Comparison of ENCODE assay signal across 10 mouse cellular contexts in the genomic region with DNA sequence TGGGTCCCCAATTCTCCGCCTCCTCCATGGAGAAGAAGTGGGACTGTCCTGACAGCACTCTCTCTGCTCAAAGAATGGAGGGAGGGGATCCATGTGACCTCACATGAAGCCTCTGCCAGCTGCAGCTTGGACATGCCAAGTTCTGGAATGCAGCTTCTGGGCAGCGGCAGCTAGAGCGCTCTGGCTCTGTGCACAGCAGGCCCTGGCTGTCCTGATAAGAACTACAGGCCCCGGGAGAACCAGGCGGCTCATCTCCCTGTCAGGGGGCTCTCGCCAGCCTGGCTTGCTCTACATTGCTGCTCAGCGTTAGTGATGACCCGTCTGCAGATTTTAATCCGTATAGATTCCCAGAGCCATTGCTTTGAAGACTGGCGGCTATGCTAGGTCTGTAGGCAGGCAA. TPM values are rescaled to one million over a fixed set of nuclear protein-coding genes. Genes with fewer than 3 reads are reported as not detected.
DNase-seq lines count a peak whose midpoint lies in the region; ATAC-seq and TF ChIP-seq lines count a peak whose summit lies in the region.
"Had no signal": no experiment of that assay in that cellular context is flagged by ENCODE, and none has a peak within 500 bp of the region (broad histone marks: within the 10 kb centered on the region; RNA-seq: fewer than 3 reads in every experiment).

No protein-coding gene starts in this region.

- H3K36me3 ChIP-seq in lung, embryonic 15.5 days = no peaks in the 10 kb centered on the region
- no peaks in the 10 kb centered on the region for H3K36me3 ChIP-seq in midbrain, postnatal 0 days (ENCODE audit: insufficient read depth, low read length)

- H3K9ac ChIP-seq in lung, embryonic 15.5 days = no peak overlapping the region
- H3K9ac ChIP-seq in midbrain, postnatal 0 days (replicated peaks; ENCODE audit: low read length, poor library complexity, severe bottlenecking) = no peak overlapping the region
- H3K9ac ChIP-seq: liver, embryonic 14.5 days had no signal

- no peak overlapping the region for H3K27ac ChIP-seq in lung, embryonic 15.5 days
- H3K27ac ChIP-seq in midbrain, postnatal 0 days (ENCODE audit: low read depth, low read length) = no peak overlapping the region
- H3K27ac ChIP-seq: liver, embryonic 14.5 days had no signal

- DNase-seq in adrenal gland, postnatal 10 days = peak; percentile 16
- no peak for DNase-seq in adrenal gland, adult (ENCODE audit: inconsistent age in 2 of 2, low spot score in 1 of 2)
- DNase-seq in lung, adult 18-20 months = no peak
- DNase-seq in heart, postnatal 10 days = peak; percentile 78
- peak; percentile 62 for DNase-seq in midbrain, postnatal 0 days (ENCODE audit: low spot score)
- DNase-seq in thymus, postnatal 0 days (ENCODE audit: low spot score) = no peak
- DNase-seq in liver = no peak
- DNase-seq: cerebellum, postnatal 36 days had no signal

- 20% methylated on average over 10 of the region's 10 CpGs for WGBS in lung, embryonic 15.5 days
- WGBS in midbrain, postnatal 0 days = 14% methylated on average over 10 of the region's 10 CpGs

- H3K4me1 ChIP-seq in lung, embryonic 15.5 days = no peaks in the 10 kb centered on the region
- H3K4me1 ChIP-seq in midbrain, postnatal 0 days (ENCODE audit: insufficient read depth, low read length) = no peaks in the 10 kb centered on the region

- peak; percentile 13; the same call in 1 of the 2 replicates for TF ChIP-seq CTCF in midbrain, postnatal 0 days (IDR thresholded peaks at IDR 0.05)

- no peak overlapping the region for H3K4me2 ChIP-seq in lung, embryonic 15.5 days
- H3K4me2 ChIP-seq in midbrain, postnatal 0 days (ENCODE audit: low read depth, low read length, poor library complexity, severe bottlenecking) = no peak overlapping the region

- no peak overlapping the region for H3K4me3 ChIP-seq in lung, embryonic 15.5 days
- H3K4me3 ChIP-seq in midbrain, postnatal 0 days (ENCODE audit: low read depth, low read length) = no peak overlapping the region

- ATAC-seq in lung, embryonic 15.5 days (ENCODE audit: borderline replicate concordance, extremely low read depth, low FRiP score, low TSS enrichment) = peak; percentile 59; the same call in 1 of the 2 replicates
- no peak for ATAC-seq in midbrain, postnatal 0 days (ENCODE audit: low FRiP score)

- H3K27me3 ChIP-seq in lung, embryonic 15.5 days = peaks cover 26% of the 10 kb centered on the region
- H3K27me3 ChIP-seq in midbrain, postnatal 0 days (ENCODE audit: insufficient read depth, low read length) = peaks cover 28% of the 10 kb centered on the region

- intact Hi-C loops in heart, postnatal 10 days (cut with DNase I) = no loop called here

- no peaks in the 10 kb centered on the region for H3K9me3 ChIP-seq in lung, embryonic 15.5 days
- H3K9me3 ChIP-seq in midbrain, postnatal 0 days (ENCODE audit: low read length) = 0 out of 2 replicates have a peak, but pooled peaks cover 5% of the 10 kb centered on the region

RNA-seq across cellular contexts. Expression of a gene that starts 44.6 kb away (rescaled TPM):
- under 1 TPM; 0.12 to 0.15 TPM for total RNA-seq in adrenal gland, postnatal 10 days (2021)
- 0.14 and 0.52 TPM in 2 replicates for polyA plus RNA-seq in lung, embryonic 15.5 days (2015; fragmentation: Nextera tagmentation; extraction: Ambion mirVana)
- under 1 TPM in 1 of 2 experiments, not detected in 1; 0.19 TPM for total RNA-seq in heart, postnatal 10 days (2021)
- total RNA-seq in midbrain, postnatal 0 days (2014; rRNA removed) = 0.77 and 1.7 TPM in 2 replicates
- 0.81 and 1.3 TPM in 2 replicates for polyA plus RNA-seq in midbrain, postnatal 0 days (2015; fragmentation: Nextera tagmentation; extraction: Ambion mirVana)
- polyA plus RNA-seq in thymus, postnatal 0 days (2015; fragmentation: Nextera tagmentation; extraction: Ambion mirVana) = 0.14 and 0.31 TPM in 2 replicates
- polyA plus RNA-seq: liver, embryonic 14.5 days had no signal

Comparison
In these comparisons a context has a peak if more than half of its experiments do, and no peak if none do; other contexts are left out.
1. DNase-seq: peak in adrenal gland, postnatal 10 days (single experiment), heart, postnatal 10 days (2 of 2) and midbrain, postnatal 0 days (single experiment); none in adrenal gland, adult (0 of 2), lung, adult 18-20 months (0 of 2), thymus, postnatal 0 days (single experiment) and liver (single experiment).